Mouse (Mus musculus) right cerebral cortex, postnatal 14 days (tissue): ENCODE results near the gene Rpap2.

Experiments
- DNase-seq: peaks from one replicate; pipeline ENCODE4 v3.0.0; 2022

Gene Rpap2

DNA sequence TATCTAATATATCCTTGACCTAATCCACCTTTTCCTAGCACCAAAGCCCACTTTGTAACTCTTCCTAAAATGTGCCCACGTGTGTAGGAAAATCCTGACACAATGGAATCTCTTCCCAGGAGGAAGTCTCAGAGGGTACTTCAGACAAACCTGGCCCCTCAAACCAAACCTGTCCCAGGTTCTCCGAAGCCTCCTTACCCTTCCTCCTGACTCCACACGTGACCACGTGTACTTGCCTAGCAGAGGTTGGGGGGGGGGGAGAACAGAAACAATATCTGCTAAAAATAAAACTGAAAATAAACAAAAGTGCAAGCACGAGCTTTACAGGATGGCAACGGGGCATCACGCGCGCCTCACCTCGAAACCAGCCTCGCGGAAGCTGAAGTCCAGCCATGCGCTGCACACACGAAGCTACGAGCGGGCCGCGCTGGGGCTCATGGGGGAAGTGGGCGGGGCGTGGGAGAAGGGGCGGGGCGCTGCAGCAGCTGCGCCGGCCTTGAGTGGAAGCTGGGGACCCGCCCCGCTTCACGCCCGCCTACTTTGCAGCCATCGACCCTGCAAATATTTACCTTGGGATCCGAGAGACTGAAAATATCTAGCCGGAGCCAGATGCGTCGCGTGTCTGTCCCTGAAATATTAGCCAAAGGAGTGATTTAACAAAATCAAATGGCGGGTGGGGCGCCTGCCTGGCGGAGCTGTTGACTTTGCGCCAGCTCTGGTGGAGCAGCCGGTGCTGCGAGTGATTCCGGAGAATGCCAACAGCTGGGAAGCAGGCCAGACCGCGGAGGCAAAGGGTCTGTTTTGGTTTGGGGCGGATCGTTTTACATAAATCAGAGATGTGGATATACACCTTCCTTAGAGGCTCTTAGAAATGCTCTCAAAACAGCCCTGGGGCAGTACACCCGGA lies 90.7 kb downstream of the Rpap2 start:
- DNase-seq = peak; percentile 70

DNA sequence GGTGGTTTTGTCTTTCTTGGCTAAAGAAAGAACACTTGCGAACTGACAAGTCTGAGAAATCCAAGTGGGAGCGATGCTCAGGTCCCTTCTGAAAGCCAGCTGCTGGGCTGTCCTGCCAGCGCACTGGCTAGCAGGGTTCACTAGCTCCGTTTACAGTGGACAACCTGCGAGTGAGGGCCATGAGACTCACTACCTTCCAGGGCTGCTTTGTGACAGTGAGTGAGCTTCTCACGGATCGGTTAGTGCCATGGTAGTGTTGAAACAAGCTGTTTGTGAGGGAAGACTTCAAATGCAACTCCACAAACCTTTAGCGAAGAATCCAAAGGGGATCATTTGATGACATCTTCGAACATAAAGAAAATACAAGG lies 91.3 kb downstream of the Rpap2 start:
- DNase-seq = peak; percentile 5

DNA sequence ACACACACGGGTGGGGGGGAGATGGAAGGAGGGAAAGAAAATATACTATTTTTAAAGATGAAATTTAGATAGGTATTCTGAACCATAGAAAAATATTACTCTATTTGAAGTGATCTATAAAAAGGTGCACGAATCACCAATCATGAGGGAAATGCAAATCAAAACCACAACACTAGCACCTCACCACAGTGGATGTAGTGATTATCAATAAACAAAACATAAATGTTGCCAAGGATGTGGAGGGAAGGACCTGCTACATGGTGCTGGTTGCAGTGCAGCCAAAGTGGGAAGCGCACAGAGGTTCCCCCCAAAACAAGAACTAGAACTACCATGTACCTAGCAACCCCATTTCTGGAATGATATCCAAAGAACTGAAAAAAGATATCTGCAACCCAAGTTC lies 97.8 kb downstream of the Rpap2 start:
- DNase-seq = no peak

DNA sequence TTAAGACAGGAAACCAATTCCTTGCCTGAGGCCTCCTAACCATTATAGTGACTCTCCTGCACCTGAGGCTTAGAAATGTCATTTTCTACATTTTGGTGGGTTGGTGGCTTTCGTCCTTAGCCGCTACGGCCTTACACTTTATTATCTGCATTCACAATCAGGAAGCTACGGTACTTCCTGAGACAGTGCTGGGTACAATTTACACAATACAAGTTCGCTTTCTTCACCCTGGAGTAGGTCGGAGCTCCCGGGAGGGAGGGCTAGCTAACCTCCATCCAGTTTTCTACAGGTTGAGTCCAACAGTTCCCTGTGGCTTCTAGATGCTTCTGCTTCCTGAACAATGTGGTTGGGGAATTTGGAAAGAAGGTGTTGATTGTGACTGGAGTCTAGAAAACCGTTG lies 101.7 kb downstream of the Rpap2 start:
- DNase-seq = no peak

DNA sequence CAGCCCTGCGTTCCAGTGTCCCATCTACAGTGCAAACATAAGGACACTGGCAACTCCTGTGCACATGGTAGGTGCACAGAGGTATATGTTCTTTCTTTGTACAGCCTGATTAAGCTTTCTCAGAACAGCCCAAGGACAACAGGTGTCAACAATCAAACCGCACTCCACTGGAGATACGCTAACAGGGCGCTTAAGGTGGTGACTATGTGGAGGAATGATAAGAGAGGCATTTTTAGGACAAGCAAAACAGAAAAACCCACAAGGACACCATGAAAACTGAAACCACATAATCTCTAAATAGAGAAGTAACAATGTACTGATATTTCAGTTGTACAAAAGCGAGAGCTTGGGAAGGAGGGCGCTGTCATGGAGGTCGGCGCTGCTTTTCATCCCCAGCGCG lies 103.7 kb downstream of the Rpap2 start:
- no peak for DNase-seq

DNA sequence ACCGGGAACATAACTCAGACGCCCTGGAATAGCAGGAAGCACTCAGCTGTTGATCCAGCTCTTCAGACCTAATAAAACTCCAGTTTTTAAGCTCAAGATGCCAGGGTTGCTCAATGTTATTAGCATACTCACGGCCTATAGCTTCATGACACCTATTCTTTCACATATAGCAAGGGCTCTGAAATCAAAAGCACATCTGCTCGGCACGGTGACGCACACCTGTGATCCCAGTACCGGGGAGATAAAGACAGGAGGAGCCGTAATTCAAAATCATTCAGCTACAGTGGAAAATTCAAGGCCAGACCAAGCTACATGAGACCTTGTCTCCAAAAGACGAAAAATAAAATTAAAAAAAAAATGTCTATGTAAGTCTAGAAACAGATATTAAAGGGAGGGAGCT lies 104.5 kb downstream of the Rpap2 start:
- DNase-seq = no peak

DNA sequence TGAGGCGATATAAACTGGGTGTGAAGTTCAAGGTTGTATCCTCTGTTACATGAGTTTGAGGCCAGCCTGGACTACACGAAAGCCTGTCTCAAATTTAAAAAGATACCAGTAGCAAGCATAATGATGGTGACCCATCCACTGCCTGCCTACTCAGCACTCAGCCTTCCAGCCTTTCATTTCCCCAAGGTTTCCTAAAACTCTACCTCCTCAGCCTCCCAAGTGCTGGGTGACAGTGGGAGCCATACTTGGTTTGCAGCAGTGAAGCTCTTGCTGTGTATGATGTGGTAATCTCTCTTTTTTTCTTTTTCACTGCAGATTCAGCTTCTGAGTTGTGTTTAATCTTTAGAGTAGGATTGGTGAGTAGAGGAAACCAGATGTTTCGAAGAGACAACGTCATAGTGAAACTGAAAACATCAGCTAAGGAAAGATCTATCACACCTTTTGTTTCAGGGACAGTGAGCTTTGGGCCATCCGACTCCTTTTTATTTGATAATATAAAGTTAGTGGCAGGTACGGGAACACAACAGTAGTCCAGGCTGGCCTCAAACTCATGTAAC lies 106.1 kb downstream of the Rpap2 start:
- no peak for DNase-seq

DNA sequence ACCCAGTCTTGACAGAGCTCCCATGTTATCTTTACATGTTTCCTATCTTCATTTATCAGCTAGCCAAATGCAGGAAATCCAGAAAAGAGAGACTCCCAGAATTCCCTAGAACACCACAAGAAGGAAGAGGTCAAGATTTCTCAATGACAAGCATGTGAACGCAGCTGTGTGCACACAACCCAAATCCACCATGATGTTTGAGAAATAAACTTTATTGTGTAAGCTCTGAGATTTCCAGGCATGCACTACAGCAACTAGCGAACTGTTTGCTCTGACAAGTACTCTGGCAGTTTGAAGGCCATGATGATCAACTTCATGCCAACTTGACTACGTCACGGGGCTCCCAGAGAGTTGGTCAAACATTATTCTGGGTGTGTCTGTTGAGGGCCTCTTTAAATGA lies 108.6 kb downstream of the Rpap2 start:
- DNase-seq = no peak

DNA sequence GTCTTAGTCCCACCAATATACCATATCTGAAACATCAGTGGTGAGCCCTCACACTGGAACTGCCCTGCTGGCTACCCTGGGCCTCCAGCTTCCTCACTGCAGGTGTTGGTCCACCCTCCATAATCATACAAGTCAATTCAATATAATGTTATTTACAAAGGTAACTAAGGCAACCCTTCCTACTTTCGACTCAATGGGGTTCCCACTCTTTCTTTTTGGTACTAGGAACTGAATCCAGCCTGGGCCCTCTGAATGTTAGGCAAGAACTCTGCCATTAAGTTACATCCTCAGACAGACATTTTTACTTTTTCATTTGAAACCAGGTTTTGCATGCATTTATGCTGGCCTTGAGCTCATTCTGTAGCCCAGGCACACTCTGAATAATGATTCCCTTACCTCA lies 109.1 kb downstream of the Rpap2 start:
- DNase-seq = no peak

DNA sequence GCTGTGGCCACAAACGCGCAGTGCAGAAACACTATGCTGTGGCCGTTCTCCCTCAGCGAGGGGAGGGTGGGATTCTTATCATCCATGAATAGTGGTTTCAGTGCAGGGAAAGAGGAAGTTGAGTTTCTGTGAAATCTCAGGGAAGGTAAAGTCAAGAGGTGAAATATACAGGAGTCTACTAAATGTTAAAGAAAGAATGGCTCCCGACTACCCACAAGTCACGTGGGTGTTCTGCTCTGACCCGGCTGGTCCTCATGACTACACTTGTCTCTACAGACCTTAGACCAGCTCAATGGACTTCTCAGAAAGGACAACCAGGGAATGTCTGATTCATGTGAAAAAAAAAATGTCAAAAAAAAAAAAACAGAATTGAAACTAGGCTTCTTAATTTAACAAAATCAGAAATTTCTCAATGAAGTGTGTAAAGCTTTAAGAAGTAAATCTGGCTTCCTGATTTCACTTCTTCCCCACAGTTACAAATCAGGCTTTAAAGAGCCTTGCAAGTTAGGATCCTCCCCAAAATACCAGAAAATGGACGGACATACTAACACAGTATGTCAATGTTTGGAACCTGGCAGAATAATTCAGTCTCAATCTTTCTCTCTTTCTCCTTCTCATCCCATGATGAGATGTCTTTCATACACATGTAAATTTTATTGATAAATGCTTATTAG lies 111.1 kb downstream of the Rpap2 start:
- no peak for DNase-seq
